Mouse (Mus musculus) embryo, embryonic 10 days (tissue): ENCODE results near the gene Asic2.

Experiments
- DNase-seq: peaks from one replicate; pipeline ENCODE4 v3.0.0-alpha.2; 2015; ENCODE audit warnings: low spot score

Asic2 gene

DNA sequence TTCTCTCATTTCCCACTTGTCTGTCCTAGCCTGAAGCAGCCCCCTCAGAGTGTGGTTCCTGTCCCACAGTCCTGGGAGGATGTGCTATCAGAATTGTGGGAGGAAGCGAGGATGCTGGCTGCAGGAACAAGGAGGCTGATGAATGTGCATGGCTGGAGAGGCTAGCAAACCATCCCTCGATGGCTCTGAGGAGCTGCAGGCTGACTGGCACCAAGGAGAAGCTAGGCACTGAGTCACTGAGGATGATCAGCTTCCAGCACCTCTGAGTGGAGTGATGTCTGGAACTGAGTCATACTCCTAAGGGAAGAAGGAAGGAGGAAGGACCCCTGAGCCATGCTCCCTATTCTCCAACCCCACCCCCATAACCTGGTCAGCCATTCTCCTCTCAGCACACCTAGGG, 246.2 kb downstream of the Asic2 start:
- DNase-seq: no peak

DNA sequence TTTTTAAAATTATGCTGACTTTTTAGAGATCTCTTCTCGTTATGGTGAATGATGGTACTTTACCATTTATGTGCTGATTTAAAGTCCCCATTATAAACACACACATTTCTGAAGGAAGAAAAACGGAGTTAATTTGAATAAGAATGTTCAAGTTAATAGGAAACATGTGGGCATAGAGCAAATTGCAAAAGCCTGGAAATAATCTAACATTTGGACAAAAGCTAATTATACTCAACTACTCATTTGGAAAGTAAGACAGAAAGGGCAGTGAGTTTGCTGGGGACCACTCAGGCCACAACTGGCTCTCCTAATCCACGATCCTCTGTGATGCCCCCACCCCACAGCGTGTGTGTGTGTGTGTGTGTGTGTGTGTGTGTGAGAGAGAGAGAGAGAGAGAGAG, 253.5 kb downstream of the Asic2 start:
- DNase-seq: no peak

- DNase-seq: no peak
Measured at GRCm38 (mm10) chr11:81706996-81707395, 261.3 kb downstream of the Asic2 start.

DNA sequence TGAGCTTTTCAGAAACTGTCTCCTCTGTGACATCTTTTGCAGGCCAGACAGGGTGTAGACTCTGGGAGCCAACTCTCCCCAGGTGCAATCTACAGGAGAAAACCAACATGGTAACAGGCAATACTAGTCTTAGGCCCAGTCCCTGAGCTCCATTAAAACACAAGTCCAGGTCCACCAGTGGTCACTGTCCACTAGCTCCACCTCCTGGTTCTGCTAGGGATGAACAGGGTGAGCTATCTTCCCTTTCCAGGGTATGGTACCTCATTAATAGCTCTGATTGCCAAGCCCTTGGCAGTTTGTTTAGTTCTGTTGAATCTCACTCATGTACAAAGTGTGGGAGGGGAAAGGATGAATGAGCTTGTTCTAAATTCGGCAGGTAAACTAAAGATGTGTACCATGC, 270.2 kb downstream of the Asic2 start:
- DNase-seq: peak; percentile 13

- no peak for DNase-seq
Measured at GRCm38 (mm10) chr11:81695501-81695900, 272.8 kb downstream of the Asic2 start.

- no peak for DNase-seq
Measured at GRCm38 (mm10) chr11:81680511-81680910, 287.7 kb downstream of the Asic2 start.

- DNase-seq: peak; percentile 14
Measured at GRCm38 (mm10) chr11:81671724-81672123, 296.5 kb downstream of the Asic2 start.

GRCm38 (mm10) chr11:81670436-81670835, 297.8 kb downstream of the Asic2 start:
- DNase-seq: no peak

- no peak for DNase-seq
Measured at GRCm38 (mm10) chr11:81658850-81659249, 309.4 kb downstream of the Asic2 start.

DNA sequence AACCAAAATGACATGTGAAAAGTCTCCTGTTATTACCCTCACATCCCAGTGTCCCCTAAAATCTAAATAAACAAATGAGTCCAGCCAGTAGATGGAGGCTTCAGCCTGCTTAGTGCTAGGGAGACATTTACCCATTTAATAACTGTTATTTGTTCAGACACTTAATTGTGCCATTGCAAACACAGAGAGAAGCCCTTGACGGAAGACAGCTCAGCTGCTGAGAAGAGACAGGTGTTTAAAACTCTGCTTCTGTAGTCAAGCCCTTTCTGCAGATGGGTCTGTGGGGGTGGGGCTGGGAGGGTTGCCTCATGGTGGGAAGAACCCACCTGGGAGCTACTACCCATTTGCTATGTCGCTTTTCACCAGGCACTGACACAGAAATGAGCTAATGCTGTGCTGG, 311.1 kb downstream of the Asic2 start:
- no peak for DNase-seq

DNA sequence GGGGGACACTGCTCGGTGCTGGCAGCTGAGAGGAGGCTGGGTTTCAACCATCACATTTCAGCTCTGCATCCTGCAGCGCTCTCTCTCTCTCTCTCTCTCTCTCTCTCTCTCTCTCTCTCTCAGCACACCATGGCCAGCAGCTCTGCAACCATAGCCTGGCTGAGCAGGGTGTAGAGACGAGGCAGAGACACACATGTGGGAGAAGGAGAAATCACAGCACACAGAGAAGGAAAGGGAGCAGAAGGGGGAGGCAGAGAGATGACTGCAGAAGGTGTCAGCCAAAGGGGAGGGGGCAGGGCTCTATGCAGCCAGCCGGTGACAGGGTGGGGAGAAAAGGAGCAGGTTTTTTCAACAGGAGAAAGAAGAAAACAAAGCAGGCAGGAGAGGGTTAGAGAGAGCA, 320.4 kb downstream of the Asic2 start:
- DNase-seq: no peak

- DNase-seq: no peak
Measured at GRCm38 (mm10) chr11:81645549-81645948, 322.7 kb downstream of the Asic2 start.

DNA sequence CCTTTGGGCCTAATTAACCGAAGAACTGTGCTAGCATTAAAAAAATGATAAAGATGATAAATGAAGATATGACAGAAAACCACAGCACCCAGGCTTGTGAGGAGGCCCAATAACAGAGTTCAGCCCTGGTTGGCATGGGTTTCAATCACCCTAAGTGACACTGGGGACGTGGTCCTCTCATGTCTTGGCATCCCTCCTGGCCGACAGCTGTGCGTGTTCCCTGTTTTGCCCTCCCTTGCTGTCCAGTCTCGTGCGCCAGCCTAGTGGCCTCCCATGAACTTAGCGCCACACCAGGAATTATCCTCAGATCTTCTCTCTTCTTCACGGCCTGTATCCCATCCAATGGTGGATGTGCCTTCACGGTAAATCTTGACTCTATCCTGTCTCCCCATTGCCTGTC, 331.9 kb downstream of the Asic2 start:
- no peak for DNase-seq

DNA sequence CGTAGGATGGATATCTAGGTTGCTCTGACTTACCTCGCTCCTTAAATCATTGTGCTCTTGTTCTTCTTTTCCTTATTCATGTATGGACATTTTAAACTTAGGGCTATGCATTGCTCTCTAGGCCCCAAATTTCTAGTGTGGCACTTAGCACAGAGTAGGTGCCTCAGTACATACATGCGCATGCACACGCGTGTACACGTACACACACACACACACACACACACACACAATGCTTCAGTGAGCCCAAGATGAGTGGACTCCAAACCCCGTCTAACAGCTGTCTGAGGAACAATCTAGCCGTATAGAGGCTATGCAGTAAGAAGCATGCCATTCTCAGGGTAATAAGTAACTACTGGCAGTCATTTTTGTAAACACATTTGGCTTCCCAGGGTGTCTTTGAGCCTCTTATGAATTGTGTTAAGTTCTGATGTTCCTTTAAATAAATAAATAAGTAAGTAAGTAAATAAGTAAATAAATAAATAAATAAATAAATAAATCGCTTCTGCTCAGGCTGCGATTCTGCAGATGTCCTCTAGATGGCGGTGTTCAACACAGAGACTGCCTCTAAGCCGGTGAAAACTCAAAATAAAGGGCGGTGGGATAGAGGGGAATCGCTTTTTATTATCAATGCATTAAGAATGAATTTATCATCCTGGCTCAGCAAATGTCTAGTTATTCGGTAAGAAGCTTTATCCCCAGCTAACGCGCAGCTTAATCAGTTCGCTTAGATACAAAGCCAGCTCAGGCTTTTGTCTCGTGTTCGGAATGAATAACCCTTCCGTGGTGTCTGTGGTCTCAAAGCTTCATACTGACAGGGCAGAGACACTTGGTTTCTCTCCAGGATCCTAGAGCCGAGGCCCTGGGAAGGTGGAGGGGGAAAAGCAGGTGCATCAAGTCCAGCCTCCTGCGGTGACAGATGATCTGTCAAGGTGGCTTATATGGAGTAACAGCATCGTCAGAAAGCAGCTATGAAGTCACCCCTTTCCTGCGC, 333.6 kb downstream of the Asic2 start:
- peak; percentile 83 for DNase-seq

DNA sequence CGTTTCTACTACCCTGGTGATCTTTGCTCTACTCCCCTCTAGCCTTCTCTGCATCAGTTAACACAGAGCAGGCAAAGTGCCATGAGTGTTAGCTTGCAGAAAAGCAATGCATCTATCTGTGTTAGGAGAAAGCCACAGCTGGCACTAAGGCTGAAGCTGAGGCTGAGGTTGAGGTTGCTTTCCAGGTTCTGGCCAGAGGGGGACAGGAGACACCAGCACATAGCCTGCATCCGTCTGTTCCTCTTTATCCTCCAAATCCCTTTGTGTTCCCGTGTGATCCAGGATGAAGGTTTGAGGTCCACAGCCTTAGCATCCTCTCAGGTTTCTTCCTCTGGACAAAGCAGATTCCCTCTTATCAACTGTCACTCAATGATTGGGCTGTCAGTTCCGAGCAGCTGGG, 343.1 kb downstream of the Asic2 start:
- DNase-seq: no peak

DNA sequence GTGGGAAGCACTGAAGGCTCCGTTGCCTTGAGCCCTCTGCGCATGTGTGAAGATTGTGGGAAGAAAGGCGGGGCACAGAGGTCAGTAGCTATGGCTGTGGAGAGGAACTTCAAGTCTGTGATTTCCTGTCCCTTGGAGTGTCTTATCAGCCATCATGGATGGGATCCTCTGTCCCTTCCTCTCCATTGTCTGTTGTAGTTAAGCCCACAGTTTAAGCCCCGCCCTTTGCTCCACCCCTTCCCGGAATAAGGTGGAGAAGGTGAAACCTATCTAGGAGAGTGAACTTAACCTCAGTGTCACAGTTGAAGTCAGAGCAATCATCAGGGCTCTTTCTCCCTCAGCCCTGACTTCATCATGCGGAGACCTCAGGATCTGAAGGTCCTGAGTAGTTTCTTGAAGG, 347.7 kb downstream of the Asic2 start:
- no peak for DNase-seq

- no peak for DNase-seq
Measured at GRCm38 (mm10) chr11:81616437-81616836, 351.8 kb downstream of the Asic2 start.

- no peak for DNase-seq
Measured at GRCm38 (mm10) chr11:81613869-81614620, 354.2 kb downstream of the Asic2 start.

- peak; percentile 92 for DNase-seq
Measured at GRCm38 (mm10) chr11:81612798-81613540, 355.3 kb downstream of the Asic2 start.

DNA sequence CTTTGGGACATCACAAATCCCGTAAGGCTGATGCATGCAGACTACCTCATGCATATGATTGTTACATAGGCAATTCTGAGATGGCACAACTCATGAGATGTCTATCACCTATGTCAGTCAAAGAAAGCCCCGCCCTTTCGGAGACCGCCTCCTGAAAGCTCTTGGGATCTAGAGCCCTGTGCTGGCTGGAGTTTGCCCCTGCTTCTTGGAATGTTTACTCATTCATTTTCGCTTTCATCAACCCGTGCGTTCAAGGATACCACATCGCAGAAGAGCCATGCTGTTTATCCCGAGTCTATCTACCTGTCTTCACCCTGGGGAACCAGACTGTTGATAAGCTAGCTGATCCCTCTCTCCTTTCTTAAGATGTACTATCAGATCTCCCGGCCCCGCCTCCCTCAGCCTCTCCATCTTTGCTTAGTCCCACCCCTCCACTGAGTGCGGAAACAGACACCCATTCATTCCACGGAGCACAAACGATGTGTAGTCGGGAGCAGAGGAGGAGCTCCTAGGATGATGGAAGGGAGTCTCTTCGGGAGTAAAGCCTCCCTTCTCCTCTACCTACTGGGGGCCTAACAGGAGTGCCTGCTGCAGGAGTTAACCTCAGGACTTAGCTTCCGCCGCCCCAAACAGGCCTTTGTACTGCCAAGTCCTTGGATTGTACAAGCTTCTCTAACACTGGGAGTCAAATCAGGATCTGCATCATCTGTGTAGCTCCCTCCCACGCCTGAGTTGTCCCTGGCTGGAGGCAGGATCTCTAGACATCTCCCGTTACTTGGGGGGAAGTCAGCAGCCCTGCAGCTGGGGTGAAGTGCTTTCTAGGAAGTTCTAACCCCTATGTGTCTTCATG, 356.1 kb downstream of the Asic2 start:
- peak; percentile 65 for DNase-seq

DNA sequence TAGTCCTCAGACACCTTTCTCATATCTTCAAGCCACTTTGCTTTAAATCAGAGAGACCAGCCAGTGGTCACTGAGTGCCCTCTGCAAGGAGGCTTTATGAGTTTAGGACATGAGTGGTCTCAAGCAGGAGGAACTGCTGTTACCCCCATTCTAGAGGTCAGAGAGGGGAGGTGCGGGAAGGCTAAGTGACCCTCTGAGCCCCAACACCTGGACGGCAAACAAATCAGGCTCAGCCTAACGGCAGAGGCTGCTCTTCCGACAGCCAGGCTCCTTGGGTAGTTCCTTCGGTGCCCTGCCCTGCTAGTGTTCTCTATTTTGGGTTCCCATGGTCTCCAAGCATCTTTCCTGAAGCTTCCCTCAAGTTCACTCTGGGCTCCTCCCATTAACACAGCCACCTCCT, 357.8 kb downstream of the Asic2 start:
- DNase-seq: no peak
